Mouse (Mus musculus) brain, embryonic 14.5 days (tissue): ENCODE results near the gene Lrig2.

ENCODE experiments used
- CTCF ChIP-seq: fragments of 200-500 bp; IDR thresholded peaks from 2 replicates; pipeline ENCODE4 v1.5.1; 2012; ENCODE audit warnings: inconsistent platforms, mild to moderate bottlenecking, moderate library complexity, borderline replicate concordance; ENCODE audit not compliant: insufficient read depth, insufficient read length; ENCODE audit errors: extremely low read depth
- POLR2A ChIP-seq: fragments of 200-500 bp; IDR thresholded peaks from 2 replicates; pipeline ENCODE4 v1.6.1; 2012; ENCODE audit warnings: mild to moderate bottlenecking, inconsistent platforms, borderline replicate concordance; ENCODE audit not compliant: poor library complexity, insufficient read depth, insufficient read length, severe bottlenecking; ENCODE audit errors: extremely low read depth

DNA sequence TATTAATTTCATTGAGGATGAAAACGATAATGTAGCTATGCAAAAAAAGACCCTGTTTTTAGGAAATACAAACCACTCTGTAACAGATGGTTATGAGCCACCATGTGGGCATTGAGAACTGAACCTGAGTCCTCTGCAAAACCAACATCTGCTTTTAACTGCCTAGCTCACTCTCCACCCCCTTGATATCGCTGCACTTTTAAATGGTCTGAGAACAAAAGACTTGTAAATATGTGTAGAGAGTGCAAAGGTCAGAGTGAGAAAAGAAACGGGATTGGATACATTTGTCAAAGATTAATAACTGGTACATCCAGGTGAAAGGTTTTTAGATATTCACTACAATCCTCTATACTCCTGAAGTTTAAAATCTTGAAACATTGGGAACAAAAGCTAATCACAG is 42.3 kb downstream of the Lrig2 start:
- TF ChIP-seq CTCF, result no peak
- no peak for TF ChIP-seq POLR2A
